Mouse (Mus musculus) activated CD4-positive, CD25-positive, alpha-beta regulatory T cell (primary cell): ENCODE measurements around the gene Tulp4. TPM values are rescaled to one million over a fixed set of nuclear protein-coding genes. Genes with fewer than 3 reads are reported as not detected.

ENCODE experiments used
- polyA plus RNA-seq, 2 experiments: library from polyadenylated mRNA; unstranded; fragments of 100-300 nt; shearing (Covaris generic); gene quantifications; one replicate each; pipeline ENCODE4 v1.2.1; 2017

The Tulp4 gene
- polyA plus RNA-seq: 10 to 100 TPM; 71.1 to 78.8 TPM

GRCm38 (mm10) chr17:6106361-6107014 lies at the start of gene Tulp4:
Gene Tulp4, plus strand, starts transcription at chr17:6106437.

DNA sequence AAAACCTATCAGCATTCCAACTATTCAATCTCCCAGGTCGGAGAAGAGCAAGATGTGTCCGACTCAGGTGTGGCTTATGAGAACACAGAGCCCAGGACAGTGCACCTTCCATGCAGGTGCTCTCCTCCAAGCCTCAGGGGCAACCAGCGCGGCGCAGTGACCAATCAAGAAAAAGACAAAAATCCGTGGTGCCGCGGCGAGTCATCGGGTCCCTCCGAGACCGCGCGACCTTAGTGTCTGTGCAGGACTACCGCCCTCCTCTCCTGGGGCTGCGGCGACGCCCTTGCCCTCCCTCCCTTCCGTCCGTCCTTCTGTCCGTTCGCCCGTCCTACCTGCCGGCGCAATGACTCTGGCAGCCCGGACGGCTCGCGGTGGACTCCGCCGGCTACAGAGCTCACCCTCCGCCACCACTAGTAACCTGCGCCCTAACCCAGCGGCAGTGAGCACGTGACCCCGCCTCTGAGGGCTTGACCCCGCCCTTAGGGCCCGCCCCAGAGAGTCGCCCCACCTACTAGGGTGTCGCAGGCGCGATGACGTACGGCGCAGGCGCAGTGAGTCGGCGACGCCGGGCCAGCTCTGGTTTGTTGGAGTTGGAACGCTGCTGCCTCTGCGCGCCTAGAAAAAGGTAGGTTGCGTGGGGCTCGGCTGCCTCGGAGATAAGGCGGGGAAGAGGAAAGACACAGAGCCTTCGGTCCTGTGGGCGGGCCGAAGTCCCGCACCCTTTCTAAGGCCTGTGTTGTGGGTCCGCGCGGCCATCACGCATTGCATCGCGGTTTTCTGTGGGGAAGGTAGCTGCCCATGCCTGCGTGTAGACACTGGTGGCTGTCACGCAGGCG lies 26.7 kb upstream of the Tulp4 start, which contains the start of the genes Serac1 and Gtf2h5:
Gene Serac1, minus strand, starts transcription at position 455 of the 836 bp plus-strand sequence.
Gene Gtf2h5, plus strand, starts transcription at position 500 of the 836 bp plus-strand sequence.

DNA sequence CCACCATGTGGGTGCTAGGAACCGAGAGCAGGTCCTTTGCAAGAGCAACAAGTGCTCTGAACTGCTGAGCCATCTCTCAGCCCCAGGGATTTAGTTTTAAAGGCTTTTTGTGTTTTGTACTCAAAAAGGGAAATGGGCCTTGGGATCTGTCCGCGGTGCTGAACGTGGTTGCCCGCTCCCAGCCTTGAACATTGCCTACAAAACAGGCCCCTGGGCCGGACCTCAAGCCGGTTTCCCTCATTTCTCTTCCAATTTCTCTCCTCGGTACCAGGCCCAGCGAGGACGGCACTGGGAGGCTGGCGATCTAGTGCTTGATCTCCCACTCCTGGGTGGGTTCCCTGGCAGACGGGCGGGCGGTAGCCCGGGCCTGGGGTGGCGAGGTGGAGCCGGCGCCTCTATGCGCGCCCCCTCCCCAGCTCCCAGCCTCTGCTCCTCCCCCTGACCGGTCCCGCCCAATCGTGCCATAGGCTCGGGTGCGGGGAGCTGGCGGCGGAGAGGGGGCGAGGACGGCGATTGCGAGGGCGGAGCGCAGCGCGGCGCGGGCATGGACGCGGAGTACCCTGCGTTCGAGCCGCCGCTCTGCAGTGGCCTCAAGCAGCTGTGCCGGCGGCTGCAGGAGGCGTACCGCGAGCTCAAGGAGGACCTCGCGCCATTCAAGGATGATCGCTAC lies 150.3 kb downstream of the Tulp4 start, which contains the start of gene Tmem181a:
Gene Tmem181a, plus strand, starts transcription at position 461 of the 670 bp plus-strand sequence.

Other genes with a start within 250 kb of the Tulp4 start
- 10 to 100 TPM; 12.4 to 14.1 TPM for gene Synj2, start 165.2 kb upstream of the Tulp4 start, polyA plus RNA-seq
- gene Serac1, start 26.7 kb upstream of the Tulp4 start, polyA plus RNA-seq: 1 to 10 TPM; 1.6 to 3.3 TPM
- gene Gtf2h5, start 26.7 kb upstream of the Tulp4 start, polyA plus RNA-seq: 100 to 1,000 TPM in 1 of 2 experiments, 10 to 100 TPM in 1; 90.4 to 106 TPM
- gene Tmem181a, start 150.4 kb downstream of the Tulp4 start, polyA plus RNA-seq: 10 to 100 TPM; 10.2 to 16.2 TPM
- 1 to 10 TPM; 5.0 to 6.4 TPM for gene Dynlt1a, start 211.1 kb downstream of the Tulp4 start, polyA plus RNA-seq